Mouse (Mus musculus) liver, postnatal 0 days (tissue): ENCODE results near the gene Tex36.

Experiments used
- CTCF ChIP-seq: sonication (generic); IDR thresholded peaks from 2 replicates; pipeline ENCODE4 v1.5.1; 2016; ENCODE audit warnings: antibody characterized with exemption, low read depth
- EP300 ChIP-seq: IDR thresholded peaks from 2 replicates; pipeline ENCODE4 v1.6.1; 2016; ENCODE audit warnings: antibody characterized with exemption, low read depth, mild to moderate bottlenecking

DNA sequence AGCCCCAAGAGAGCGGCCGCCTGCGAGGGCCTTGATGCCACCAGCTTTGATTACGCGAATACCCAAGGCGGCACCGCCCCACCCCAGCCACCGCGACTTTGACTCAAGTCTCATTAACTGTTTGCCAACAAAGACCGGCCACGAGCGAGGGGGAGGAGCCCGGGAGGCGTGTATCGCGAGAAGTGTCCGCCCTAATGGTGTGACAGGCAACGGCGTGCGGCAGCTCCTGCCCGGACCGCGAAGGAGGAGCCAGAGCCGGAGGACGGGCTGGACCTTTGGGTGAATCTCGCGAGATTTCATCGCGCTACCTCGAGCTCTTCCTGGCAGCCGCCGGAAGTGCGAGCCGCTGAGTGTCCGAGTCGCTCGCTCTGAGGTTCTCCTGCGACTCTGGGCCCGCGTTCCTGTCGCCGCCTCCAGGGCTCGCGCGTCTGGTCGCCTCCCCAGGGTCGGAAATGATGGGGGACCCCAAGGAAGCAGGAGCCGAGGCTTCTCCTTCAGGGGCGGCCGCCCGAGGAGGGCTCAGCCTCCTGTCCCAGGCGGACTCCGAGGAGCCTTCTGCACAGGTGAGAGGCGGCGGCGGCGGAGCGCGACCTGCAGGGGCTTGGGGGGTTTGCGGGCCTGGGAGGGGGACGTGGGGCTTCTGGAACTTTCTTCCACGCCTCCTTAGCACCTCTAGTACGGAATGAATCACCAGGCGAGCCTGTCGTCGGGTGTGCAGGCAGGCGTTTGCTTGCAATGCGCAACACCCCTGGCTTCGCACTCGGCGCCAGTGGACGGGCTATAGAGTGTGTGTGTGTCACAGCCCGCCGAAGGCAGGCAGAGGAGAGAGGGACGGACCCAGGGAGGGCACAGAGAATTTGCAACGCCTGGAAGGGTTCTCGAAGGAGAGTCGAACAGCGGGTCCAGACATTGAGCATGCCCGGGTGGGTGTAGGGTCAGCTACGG lies 35.7 kb upstream of the Tex36 start, which contains the start of gene Edrf1:
- 0 out of 2 replicates have a peak, but pooled peaks have one; percentile 2 for TF ChIP-seq CTCF
- TF ChIP-seq EP300, result peak; percentile 79; the same call in 1 of the 2 replicates
